Mouse (Mus musculus) hindbrain, embryonic 15.5 days (tissue): ENCODE data around the gene Srpk2. TPM values are rescaled to one million over a fixed set of nuclear protein-coding genes. Genes with fewer than 3 reads are reported as not detected.
"Not testable (repeated sequence)": the region's sequence is repeated elsewhere in the genome, so short reads cannot be mapped to it uniquely, and the experiment has no call there.

Experiments used
- ATAC-seq: fragments of 200-750 bp; cut with Nextera tagmentation; 2 replicates; pipeline ENCODE4 v1.8.0; 2017; ENCODE audit warnings: low read depth, moderate number of reproducible peaks, moderate TSS enrichment; ENCODE audit not compliant: low FRiP score
- H3K27ac ChIP-seq: fragments of 300-500 bp; sonication (generic); replicated peaks from 2 replicates; pipeline ENCODE4 v1.5.1; 2015; ENCODE audit warnings: mild to moderate bottlenecking, inconsistent platforms
- H3K27me3 ChIP-seq: fragments of 300-500 bp; sonication (generic); 2 replicates; pipeline ENCODE4 v1.6.1; 2015; ENCODE audit warnings: control low read depth, inconsistent platforms
- H3K36me3 ChIP-seq: fragments of 300-500 bp; sonication (generic); 2 replicates; pipeline ENCODE4 v1.6.1; 2015; ENCODE audit warnings: control low read depth, inconsistent platforms
- H3K4me1 ChIP-seq: fragments of 300-500 bp; sonication (generic); replicated peaks from 2 replicates; pipeline ENCODE4 v1.6.1; 2015; ENCODE audit warnings: control low read depth, inconsistent platforms
- H3K4me2 ChIP-seq: fragments of 300-500 bp; sonication (generic); 2 replicates; pipeline ENCODE4 v1.6.1; 2015; ENCODE audit warnings: moderate library complexity, mild to moderate bottlenecking, inconsistent platforms
- H3K4me3 ChIP-seq: fragments of 300-500 bp; sonication (generic); 2 replicates; pipeline ENCODE4 v1.5.1; 2015; ENCODE audit warnings: mild to moderate bottlenecking, inconsistent platforms
- H3K9ac ChIP-seq: fragments of 300-500 bp; sonication (generic); 2 replicates; pipeline ENCODE4 v1.6.1; 2015; ENCODE audit warnings: inconsistent platforms
- H3K9me3 ChIP-seq: fragments of 300-500 bp; sonication (generic); 2 replicates; pipeline ENCODE4 v1.6.1; 2016; ENCODE audit warnings: control low read depth, inconsistent platforms
- WGBS: fragments of 180-500 bp; shearing (Covaris S2); methylation state at CpG from one replicate; pipeline ENCODE4 v1.1.7; 2015; 5-methylcytosine and 5-hydroxymethylcytosine counted together
- polyA plus RNA-seq: library from polyadenylated mRNA; unstranded; fragments of >200 nt; fragmentation: Nextera tagmentation; extraction: Ambion mirVana; gene quantifications from 2 replicates; pipeline ENCODE4 v1.2.1, GENCODE M21; 2015

The Srpk2 gene
- polyA plus RNA-seq, 1 experiment from 2014 or later = 101 TPM

DNA sequence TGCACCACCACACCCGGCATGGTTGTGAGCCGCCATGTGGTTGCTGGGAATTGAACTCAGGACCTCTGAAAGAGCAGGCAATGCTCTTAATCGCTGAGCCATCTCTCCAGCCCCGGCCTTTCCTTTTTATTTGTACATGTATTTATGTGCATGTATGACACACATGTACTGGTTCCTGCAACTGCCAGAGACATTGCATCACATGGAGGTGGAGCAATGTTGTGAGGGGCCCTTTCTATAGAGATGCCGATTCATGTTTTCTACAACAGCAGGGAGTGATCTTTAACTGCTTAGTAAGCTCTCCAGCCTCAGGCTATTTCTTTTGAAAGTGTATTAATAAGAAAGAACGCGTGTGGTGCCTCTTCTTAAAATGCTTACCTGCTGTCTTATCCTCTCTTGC lies 200.6 kb downstream of the Srpk2 start:
- Histone ChIP-seq H3K9ac (no peak overlapping the region), H3K4me2 (no peak overlapping the region), H3K27me3 (no peaks in the 10 kb centered on the region), H3K4me3 (no peak overlapping the region), H3K9me3 (no peaks in the 10 kb centered on the region), H3K4me1 (no peaks in the 10 kb centered on the region), H3K36me3 (peaks cover 70% of the 10 kb centered on the region), H3K27ac (no peak overlapping the region)
- WGBS = 92% methylated on average over 7 of the region's 7 CpGs
- no peak for ATAC-seq

DNA sequence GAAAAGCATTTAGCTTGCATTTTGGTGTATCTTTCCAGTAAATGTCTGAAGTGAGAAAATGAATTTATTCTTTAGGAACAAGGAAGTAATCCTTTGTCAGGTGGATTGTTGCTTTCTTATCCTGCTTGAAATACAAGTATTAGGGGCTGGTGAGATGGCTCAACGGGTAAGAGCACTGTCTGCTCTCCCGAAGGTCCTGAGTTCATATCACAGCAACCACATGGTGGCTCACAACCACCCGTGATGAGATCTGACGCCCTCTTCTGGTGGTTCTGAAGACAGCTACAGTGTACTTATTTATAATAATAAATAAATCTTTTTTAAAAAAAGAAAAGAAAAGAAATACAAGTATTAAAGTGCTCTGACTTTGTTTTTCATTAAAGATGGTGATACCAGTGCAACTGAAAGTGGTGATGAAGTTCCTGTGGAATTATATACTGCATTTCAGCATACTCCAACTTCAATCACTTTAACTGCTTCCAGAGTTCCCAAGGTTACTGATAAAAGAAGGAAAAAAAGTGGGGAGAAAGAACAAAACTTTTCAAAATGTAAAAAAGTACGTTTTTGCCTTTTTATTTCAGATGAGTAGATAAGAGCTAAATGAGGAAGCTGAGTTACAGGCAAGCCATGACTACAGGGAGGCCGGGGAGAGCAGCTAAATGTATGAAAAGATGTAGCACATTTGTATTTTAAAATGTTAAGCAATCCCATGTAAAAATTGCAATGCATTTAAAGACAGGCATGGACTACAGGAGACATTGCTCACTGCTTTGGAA lies 211.1 kb downstream of the Srpk2 start:
- H3K9ac ChIP-seq = no peak overlapping the region
- no peaks in the 10 kb centered on the region for H3K9me3 ChIP-seq
- H3K27ac ChIP-seq = no peak overlapping the region
- no peak overlapping the region for H3K4me2 ChIP-seq
- no peaks in the 10 kb centered on the region for H3K27me3 ChIP-seq
- WGBS = 72% methylated on average over 6 of the region's 6 CpGs
- no peak for ATAC-seq
- H3K36me3 ChIP-seq = peaks cover 52% of the 10 kb centered on the region
- no peaks in the 10 kb centered on the region for H3K4me1 ChIP-seq
- no peak overlapping the region for H3K4me3 ChIP-seq

DNA sequence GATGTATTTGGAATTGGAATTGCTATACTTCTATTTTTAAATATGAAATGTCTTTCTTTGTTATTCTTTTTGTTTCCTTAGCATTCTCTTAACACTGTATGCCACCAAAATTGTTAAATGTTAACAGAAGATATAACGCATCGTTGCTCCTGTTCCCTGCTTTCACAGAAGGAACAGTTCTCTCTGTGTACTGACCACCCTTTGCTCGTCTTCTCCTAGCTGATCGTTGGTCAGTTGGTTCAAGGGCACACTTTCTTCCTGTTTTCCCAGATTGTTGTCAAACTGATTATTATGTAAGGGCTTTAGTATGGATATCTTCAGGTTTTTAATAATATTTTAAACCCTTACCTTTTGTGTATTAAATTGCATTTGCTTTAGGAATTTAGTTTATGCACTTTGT lies 217.9 kb downstream of the Srpk2 start:
- peaks cover 7% of the 10 kb centered on the region; the same call in 1 of the 2 replicates for H3K4me1 ChIP-seq
- H3K27me3 ChIP-seq = no peaks in the 10 kb centered on the region
- H3K9me3 ChIP-seq = no peaks in the 10 kb centered on the region
- no peak overlapping the region for H3K9ac ChIP-seq
- H3K4me2 ChIP-seq = no peak overlapping the region
- H3K27ac ChIP-seq = no peak overlapping the region
- H3K36me3 ChIP-seq = peaks cover 41% of the 10 kb centered on the region
- 90% methylated on average over 4 of the region's 4 CpGs for WGBS
- H3K4me3 ChIP-seq = no peak overlapping the region
- ATAC-seq = no peak

DNA sequence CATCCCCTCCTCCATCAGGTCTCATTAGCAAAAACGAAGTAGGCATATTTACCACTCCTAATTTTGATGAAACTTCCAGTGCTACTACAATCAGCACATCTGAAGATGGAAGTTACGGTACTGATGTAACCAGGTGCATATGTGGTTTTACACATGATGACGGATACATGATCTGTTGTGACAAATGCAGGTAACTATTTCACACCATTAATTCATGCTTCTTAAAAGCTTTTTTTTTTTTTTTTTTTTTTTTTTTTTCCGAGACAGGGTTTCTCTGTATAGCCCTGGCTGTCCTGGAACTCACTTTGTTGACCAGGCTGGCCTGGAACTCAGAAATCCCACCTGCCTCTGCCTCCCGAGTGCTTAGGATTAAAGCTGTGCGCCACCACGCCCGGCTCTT lies 219.7 kb downstream of the Srpk2 start:
- Histone ChIP-seq H3K9ac (no peak overlapping the region), H3K4me2 (no peak overlapping the region)
- no peak for ATAC-seq

DNA sequence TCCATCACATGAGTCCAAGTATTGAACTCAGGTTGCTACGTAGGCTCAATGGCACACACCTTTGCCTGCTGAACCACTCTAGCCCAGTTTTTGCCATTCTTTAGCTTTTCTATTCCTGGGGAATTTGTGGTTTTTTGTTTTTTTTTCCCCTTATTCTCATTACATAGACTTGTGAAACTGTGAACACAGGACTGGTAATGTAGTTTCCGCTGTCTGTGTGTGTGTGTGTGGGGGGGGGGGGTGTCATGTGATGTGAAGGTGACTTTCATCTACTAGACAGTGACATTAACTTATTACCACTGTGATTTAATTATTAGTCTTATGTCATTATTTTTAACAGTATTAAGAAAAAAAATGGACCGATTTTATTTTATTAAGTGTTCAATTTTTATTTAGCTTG lies 220.2 kb downstream of the Srpk2 start:
- H3K4me2 ChIP-seq = no peak overlapping the region
- WGBS = 97% methylated on average over 3 of the region's 3 CpGs
- H3K4me1 ChIP-seq = peaks cover 7% of the 10 kb centered on the region; the same call in 1 of the 2 replicates
- no peak overlapping the region for H3K4me3 ChIP-seq
- H3K9me3 ChIP-seq = no peaks in the 10 kb centered on the region
- ATAC-seq = no peak
- no peak overlapping the region for H3K9ac ChIP-seq
- H3K36me3 ChIP-seq = peaks cover 29% of the 10 kb centered on the region
- no peak overlapping the region for H3K27ac ChIP-seq
- H3K27me3 ChIP-seq = no peaks in the 10 kb centered on the region

More for the DNA sequence above, 219.7 kb downstream of the Srpk2 start:
- peaks cover 29% of the 10 kb centered on the region for H3K36me3 ChIP-seq
- no peak overlapping the region for H3K4me3 ChIP-seq
- H3K27ac ChIP-seq = no peak overlapping the region
- no peaks in the 10 kb centered on the region for H3K9me3 ChIP-seq
- 94% methylated on average over 8 of the region's 8 CpGs for WGBS
- peaks cover 7% of the 10 kb centered on the region; the same call in 1 of the 2 replicates for H3K4me1 ChIP-seq
- no peaks in the 10 kb centered on the region for H3K27me3 ChIP-seq

DNA sequence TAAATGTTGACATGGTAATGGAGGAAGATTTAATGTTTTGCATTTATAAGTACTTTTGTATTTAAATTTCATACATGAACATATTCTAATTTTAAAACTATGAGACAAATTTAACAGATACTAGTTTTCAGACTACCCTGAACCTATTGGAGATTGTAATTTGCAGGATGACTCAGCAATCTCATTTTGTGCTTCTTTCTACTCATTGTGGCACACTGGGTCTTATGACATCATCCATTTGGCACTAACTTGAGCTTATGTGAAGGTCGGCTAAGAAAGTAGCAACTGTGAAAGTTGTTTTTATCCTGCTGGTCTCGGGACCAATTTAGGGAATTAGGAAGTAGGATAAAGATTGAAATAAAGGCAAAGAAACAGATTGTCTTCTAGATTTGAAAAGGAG lies 222.7 kb downstream of the Srpk2 start:
- ATAC-seq = no peak
- 61% methylated on average over 2 of the region's 2 CpGs for WGBS
- Histone ChIP-seq H3K4me1 (peaks cover 15% of the 10 kb centered on the region), H3K36me3 (peaks cover 13% of the 10 kb centered on the region), H3K4me3 (no peak overlapping the region), H3K27ac (no peak overlapping the region), H3K9me3 (no peaks in the 10 kb centered on the region), H3K4me2 (no peak overlapping the region), H3K27me3 (no peaks in the 10 kb centered on the region), H3K9ac (no peak overlapping the region)

DNA sequence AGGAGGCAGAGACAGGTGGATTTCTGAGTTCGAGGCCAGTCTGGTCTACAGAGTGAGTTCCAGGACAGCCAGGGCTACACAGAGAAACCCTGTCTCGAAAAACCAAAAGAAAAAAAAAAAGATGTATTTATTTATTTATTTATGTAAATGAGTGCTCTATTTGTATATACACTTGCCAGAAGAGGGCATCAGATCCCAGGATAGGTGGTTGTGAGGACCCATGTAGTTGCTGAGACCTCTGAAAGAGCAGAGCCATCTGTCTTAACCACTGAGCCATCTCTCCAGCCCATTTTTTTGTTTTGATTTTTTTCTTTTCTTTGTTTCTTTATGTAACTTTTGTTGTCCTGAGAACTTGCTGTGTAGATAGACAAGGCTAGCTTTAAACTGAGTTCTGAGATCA lies 230.9 kb downstream of the Srpk2 start:
- not testable (repeated sequence) for ATAC-seq, H3K4me1 ChIP-seq, H3K4me3 ChIP-seq, H3K27ac ChIP-seq, H3K9ac ChIP-seq, H3K27me3 ChIP-seq, H3K36me3 ChIP-seq, H3K4me2 ChIP-seq, H3K9me3 ChIP-seq
- 76% methylated on average over 2 of the region's 2 CpGs for WGBS

Other genes starting within 250 kb of the Srpk2 start
- gene Pus7, start 99.1 kb upstream of the Srpk2 start, polyA plus RNA-seq = 19.5 and 19.6 TPM in 2 replicates
- gene Rint1, start 103.1 kb upstream of the Srpk2 start, polyA plus RNA-seq = 28.2 and 32.6 TPM in 2 replicates
- gene Tomm7, start 159.5 kb upstream of the Srpk2 start, polyA plus RNA-seq = 81.3 and 95.6 TPM in 2 replicates